Mouse (Mus musculus): ENCODE results near the gene Olfr766-ps1. TPM values are rescaled to one million over a fixed set of nuclear protein-coding genes. Genes with fewer than 3 reads are reported as not detected.
"Not testable (repeated sequence)": the region's sequence is repeated elsewhere in the genome, so short reads cannot be mapped to it uniquely, and the experiment has no call there.

The Olfr766-ps1 gene
- not detected in 2 replicates for total RNA-seq (2014; rRNA removed)
- polyA plus RNA-seq (2015; fragmentation: Nextera tagmentation; extraction: Ambion mirVana) = not detected in 2 replicates

DNA sequence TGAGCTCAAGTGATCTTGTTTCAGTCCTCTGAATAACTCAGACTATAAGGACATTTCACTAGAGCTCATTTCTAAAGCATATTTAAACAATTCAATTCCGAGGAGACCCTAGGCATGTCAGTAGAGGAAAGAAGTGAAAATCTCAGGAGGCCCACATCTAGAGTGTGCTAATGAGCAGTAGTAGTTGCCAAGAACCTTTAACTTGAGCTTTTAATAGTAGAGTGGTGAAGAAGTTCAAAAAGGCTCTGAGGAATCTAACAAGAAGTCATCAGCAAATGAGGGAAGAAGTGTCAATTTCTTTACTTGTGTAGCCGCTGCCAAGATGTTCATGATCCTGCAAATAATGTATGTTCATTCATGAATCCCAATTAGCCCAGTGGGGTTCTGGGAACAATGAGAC lies at the start of gene Olfr766-ps1:
TSS of gene Olfr766-ps1 (minus strand) at position 101 of the 400 bp plus-strand sequence.
- Histone ChIP-seq H3K4me3 (ENCODE audit: low read depth, low read length) (no peak within 1 kb of the TSS), H3K4me2 (ENCODE audit: low read depth, low read length, poor library complexity, severe bottlenecking) (no peak within 1 kb of the TSS), H3K9me3 (ENCODE audit: low read length) (no peaks in the 10 kb centered on the region), H3K4me1 (ENCODE audit: insufficient read depth, low read length) (no peaks in the 10 kb centered on the region), H3K27ac (ENCODE audit: low read depth, low read length) (no peak within 1 kb of the TSS), H3K27me3 (ENCODE audit: insufficient read depth, low read length) (no peaks in the 10 kb centered on the region), H3K9ac (replicated peaks; ENCODE audit: low read length, poor library complexity, severe bottlenecking) (no peak within 1 kb of the TSS), H3K36me3 (ENCODE audit: insufficient read depth, low read length) (no peaks in the 10 kb centered on the region)
- ATAC-seq (ENCODE audit: low FRiP score) (no peak), DNase-seq (ENCODE audit: low spot score) (peak; percentile 1)
- TF ChIP-seq CTCF (IDR thresholded peaks at IDR 0.05) = no peak
- WGBS = 76% methylated on average over 2 of the region's 2 CpGs

DNA sequence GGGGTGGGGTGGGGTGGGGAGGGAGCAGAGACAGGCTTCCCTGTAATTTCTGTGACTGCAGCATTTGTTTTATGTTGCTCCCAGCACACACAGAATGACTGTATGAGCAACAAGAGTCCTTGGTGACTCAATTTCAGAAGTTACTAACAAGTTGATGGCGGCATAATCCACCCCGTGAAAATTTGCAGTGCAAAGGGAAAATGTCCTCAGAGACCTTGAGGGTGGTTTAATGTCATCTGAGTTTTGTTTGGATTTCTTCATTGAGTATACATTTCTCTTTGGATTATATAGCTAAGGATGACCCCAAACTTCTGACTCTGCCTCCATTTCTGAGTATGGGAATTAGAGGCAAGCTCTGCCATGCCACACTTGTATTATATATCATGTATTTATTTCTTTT lies 49.0 kb upstream of the Olfr766-ps1 start, which contains the start of gene Olfr769:
TSS of gene Olfr769 (minus strand) at position 101 of the 400 bp plus-strand sequence.
- H3K9ac ChIP-seq (replicated peaks; ENCODE audit: low read length, poor library complexity, severe bottlenecking) = no peak within 1 kb of the TSS
- H3K4me2 ChIP-seq (ENCODE audit: low read depth, low read length, poor library complexity, severe bottlenecking) = no peak within 1 kb of the TSS
- DNase-seq (ENCODE audit: low spot score) (no peak), ATAC-seq (ENCODE audit: low FRiP score) (no peak)
- H3K27me3 ChIP-seq (ENCODE audit: insufficient read depth, low read length) = no peaks in the 10 kb centered on the region
- no peaks in the 10 kb centered on the region for H3K9me3 ChIP-seq (ENCODE audit: low read length)
- no peaks in the 10 kb centered on the region for H3K4me1 ChIP-seq (ENCODE audit: insufficient read depth, low read length)
- no peaks in the 10 kb centered on the region for H3K36me3 ChIP-seq (ENCODE audit: insufficient read depth, low read length)
- no peak within 1 kb of the TSS for H3K27ac ChIP-seq (ENCODE audit: low read depth, low read length)
- TF ChIP-seq CTCF (IDR thresholded peaks at IDR 0.05) = no peak
- WGBS = 87% methylated on average over 2 of the region's 2 CpGs
- no peak within 1 kb of the TSS for H3K4me3 ChIP-seq (ENCODE audit: low read depth, low read length)

DNA sequence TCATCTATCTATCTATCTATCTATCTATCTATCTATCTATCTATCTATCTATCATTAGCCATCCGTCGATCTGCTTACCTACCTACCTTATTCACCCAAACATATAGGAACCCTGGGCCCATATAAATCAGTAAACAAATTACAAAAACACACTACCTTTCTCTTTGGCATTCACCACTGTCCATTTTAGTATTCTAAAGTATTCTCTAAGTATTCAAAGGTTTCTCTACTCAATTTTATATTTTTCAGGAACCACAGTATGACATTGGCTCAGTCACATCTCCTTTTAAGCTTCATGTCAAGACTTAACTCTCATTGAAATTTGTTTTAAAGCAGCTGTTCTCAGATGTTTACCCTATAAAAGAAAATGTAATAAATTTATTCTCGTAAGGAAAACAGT lies 46.4 kb upstream of the Olfr766-ps1 start:
- no peak overlapping the region for H3K27ac ChIP-seq (ENCODE audit: low read depth, low read length)
- no peaks in the 10 kb centered on the region for H3K9me3 ChIP-seq (ENCODE audit: low read length)
- no peak overlapping the region for H3K4me2 ChIP-seq (ENCODE audit: low read depth, low read length, poor library complexity, severe bottlenecking)
- H3K36me3 ChIP-seq (ENCODE audit: insufficient read depth, low read length) = no peaks in the 10 kb centered on the region
- no peak for DNase-seq (ENCODE audit: low spot score)
- no peaks in the 10 kb centered on the region for H3K4me1 ChIP-seq (ENCODE audit: insufficient read depth, low read length)
- TF ChIP-seq CTCF (IDR thresholded peaks at IDR 0.05) = no peak
- no peak overlapping the region for H3K4me3 ChIP-seq (ENCODE audit: low read depth, low read length)
- H3K9ac ChIP-seq (replicated peaks; ENCODE audit: low read length, poor library complexity, severe bottlenecking) = no peak overlapping the region
- 92% methylated on average over 3 of the region's 3 CpGs for WGBS
- no peaks in the 10 kb centered on the region for H3K27me3 ChIP-seq (ENCODE audit: insufficient read depth, low read length)
- ATAC-seq (ENCODE audit: low FRiP score) = no peak

DNA sequence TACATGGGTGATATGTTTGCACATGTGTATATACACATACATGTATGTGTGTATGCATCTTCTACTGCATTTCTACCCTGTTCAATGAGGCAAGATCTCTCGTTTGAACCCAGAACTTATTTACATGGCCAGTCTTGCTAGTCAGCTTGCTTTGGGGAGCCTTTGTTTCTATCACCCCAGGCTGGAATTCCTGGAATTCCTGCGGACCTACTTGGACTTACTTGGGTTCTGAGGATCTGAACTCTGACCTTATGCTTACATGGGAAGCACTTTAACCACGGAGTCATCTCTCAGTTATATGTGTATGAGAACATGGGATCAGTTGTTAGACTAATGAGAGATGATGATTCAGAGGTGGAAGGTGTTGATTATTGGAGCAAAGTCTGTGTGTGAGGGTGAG lies 32.5 kb upstream of the Olfr766-ps1 start:
- Histone ChIP-seq H3K9me3 (ENCODE audit: low read length) (no peaks in the 10 kb centered on the region), H3K4me1 (ENCODE audit: insufficient read depth, low read length) (no peaks in the 10 kb centered on the region), H3K27ac (ENCODE audit: low read depth, low read length) (no peak overlapping the region), H3K36me3 (ENCODE audit: insufficient read depth, low read length) (no peaks in the 10 kb centered on the region), H3K4me2 (ENCODE audit: low read depth, low read length, poor library complexity, severe bottlenecking) (no peak overlapping the region), H3K4me3 (ENCODE audit: low read depth, low read length) (no peak overlapping the region), H3K9ac (replicated peaks; ENCODE audit: low read length, poor library complexity, severe bottlenecking) (no peak overlapping the region), H3K27me3 (ENCODE audit: insufficient read depth, low read length) (no peaks in the 10 kb centered on the region)
- ATAC-seq (ENCODE audit: low FRiP score) = no peak
- TF ChIP-seq CTCF (IDR thresholded peaks at IDR 0.05) = no peak
- WGBS = 48% methylated on average over 3 of the region's 3 CpGs
- no peak for DNase-seq (ENCODE audit: low spot score)

DNA sequence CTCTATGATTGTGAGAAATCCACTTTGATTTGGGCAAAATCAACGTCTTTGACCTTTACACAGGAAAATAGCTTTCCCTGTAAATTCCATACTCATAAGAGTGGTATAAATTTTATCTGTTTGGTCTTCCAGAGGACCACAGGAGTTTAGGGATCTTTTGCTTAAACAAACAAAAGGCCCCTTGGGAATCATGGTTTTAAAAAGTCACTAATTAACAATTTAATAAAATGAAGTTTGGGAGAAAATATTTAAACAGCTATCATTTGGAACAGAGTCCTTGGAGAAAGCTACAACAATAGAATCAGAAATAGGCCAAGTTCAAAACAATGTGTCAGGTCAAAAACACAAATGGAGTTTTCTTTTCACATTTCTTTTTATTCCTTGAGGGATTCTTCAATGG lies 30.5 kb upstream of the Olfr766-ps1 start, which contains the start of gene Olfr768:
TSS of gene Olfr768 (minus strand) at position 101 of the 400 bp plus-strand sequence.
- no peaks in the 10 kb centered on the region for H3K36me3 ChIP-seq (ENCODE audit: insufficient read depth, low read length)
- H3K4me2 ChIP-seq (ENCODE audit: low read depth, low read length, poor library complexity, severe bottlenecking) = no peak within 1 kb of the TSS
- no peak for TF ChIP-seq CTCF (IDR thresholded peaks at IDR 0.05)
- DNase-seq (ENCODE audit: low spot score) (no peak), ATAC-seq (ENCODE audit: low FRiP score) (no peak)
- H3K27me3 ChIP-seq (ENCODE audit: insufficient read depth, low read length) = no peaks in the 10 kb centered on the region
- 75% methylated on average over 1 of the region's 1 CpGs for WGBS
- no peak within 1 kb of the TSS for H3K4me3 ChIP-seq (ENCODE audit: low read depth, low read length)
- no peak within 1 kb of the TSS for H3K27ac ChIP-seq (ENCODE audit: low read depth, low read length)
- no peaks in the 10 kb centered on the region for H3K9me3 ChIP-seq (ENCODE audit: low read length)
- H3K9ac ChIP-seq (replicated peaks; ENCODE audit: low read length, poor library complexity, severe bottlenecking) = no peak within 1 kb of the TSS
- no peaks in the 10 kb centered on the region for H3K4me1 ChIP-seq (ENCODE audit: insufficient read depth, low read length)

DNA sequence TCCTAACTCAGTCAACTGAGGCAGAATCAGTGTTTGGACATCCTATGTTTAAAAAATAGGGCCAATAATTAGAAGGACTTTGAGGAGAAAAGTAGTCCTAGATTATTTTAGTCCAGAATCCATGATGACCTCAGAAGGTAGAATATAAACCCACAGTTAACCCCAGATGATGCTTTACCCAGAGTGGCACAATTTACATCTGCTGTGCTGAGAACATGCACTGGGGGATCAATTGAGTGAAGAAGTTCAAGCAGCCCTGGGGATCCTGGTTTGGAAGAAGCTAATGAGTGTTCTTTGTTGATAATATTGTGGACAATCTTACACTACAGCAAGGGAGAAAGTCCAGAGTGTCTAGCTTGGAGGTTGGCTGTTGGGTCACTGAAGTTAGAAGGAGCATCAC lies 14.0 kb upstream of the Olfr766-ps1 start, which contains the start of gene Olfr767:
TSS of gene Olfr767 (minus strand) at position 101 of the 400 bp plus-strand sequence.
- not testable (repeated sequence) for H3K4me2 ChIP-seq (ENCODE audit: low read depth, low read length, poor library complexity, severe bottlenecking); H3K9ac ChIP-seq (replicated peaks; ENCODE audit: low read length, poor library complexity, severe bottlenecking); H3K4me3 ChIP-seq (ENCODE audit: low read depth, low read length); H3K36me3 ChIP-seq (ENCODE audit: insufficient read depth, low read length); DNase-seq (ENCODE audit: low spot score); H3K9me3 ChIP-seq (ENCODE audit: low read length); H3K27ac ChIP-seq (ENCODE audit: low read depth, low read length); ATAC-seq (ENCODE audit: low FRiP score); H3K27me3 ChIP-seq (ENCODE audit: insufficient read depth, low read length); H3K4me1 ChIP-seq (ENCODE audit: insufficient read depth, low read length)

DNA sequence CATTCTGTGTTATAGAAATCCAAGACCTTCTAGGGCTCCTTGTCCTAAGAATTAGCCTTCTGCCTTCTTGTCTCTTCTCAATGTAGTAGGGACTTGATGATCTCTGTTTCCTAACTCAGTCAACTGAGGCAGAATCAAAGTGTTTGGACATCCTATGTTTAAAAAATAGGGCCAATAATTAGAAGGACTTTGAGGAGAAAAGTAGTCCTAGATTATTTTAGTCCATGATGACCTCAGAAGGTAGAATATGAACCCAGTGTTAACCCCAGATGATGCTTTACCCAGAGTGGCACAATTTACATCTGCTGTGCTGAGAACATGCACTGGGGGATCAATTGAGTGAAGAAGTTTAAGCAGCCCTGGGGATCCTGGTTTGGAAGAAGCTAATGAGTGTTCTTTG lies 18.9 kb downstream of the Olfr766-ps1 start, which contains the start of gene Olfr765:
TSS of gene Olfr765 (minus strand) at position 101 of the 400 bp plus-strand sequence.
- not testable (repeated sequence) for H3K4me3 ChIP-seq (ENCODE audit: low read depth, low read length); DNase-seq (ENCODE audit: low spot score); H3K9me3 ChIP-seq (ENCODE audit: low read length); H3K4me2 ChIP-seq (ENCODE audit: low read depth, low read length, poor library complexity, severe bottlenecking); ATAC-seq (ENCODE audit: low FRiP score); H3K27me3 ChIP-seq (ENCODE audit: insufficient read depth, low read length); H3K36me3 ChIP-seq (ENCODE audit: insufficient read depth, low read length); H3K27ac ChIP-seq (ENCODE audit: low read depth, low read length); H3K9ac ChIP-seq (replicated peaks; ENCODE audit: low read length, poor library complexity, severe bottlenecking); H3K4me1 ChIP-seq (ENCODE audit: insufficient read depth, low read length)

Measured in midbrain, postnatal 0 days (tissue).